Mouse (Mus musculus) stomach, postnatal 0 days (tissue): ENCODE data around the gene Myo15b.

Experiments used
- CTCF ChIP-seq: IDR thresholded peaks from 2 replicates; pipeline ENCODE4 v1.5.1; 2016; ENCODE audit warnings: antibody characterized with exemption, low read depth, mild to moderate bottlenecking, moderate library complexity
- EP300 ChIP-seq: optimal IDR thresholded peaks from 2 replicates; pipeline ENCODE3; 2016; ENCODE audit warnings: antibody characterized with exemption

- TF ChIP-seq EP300 (no peak), CTCF (no peak)
Measured at GRCm38 (mm10) chr11:115843891-115844239, 14.3 kb upstream of the Myo15b start.
